Mouse (Mus musculus) c-Kit-negative CD71-positive TER-119-positive erythroid progenitor cells, embryonic 14.5 days (primary cell): ENCODE results near the gene Parp14.

ENCODE experiments used
- DNase-seq: peaks from one replicate; pipeline ENCODE4 v3.0.0-alpha.2; 2013; ENCODE audit warnings: low read depth, low spot score

Parp14 gene

DNA sequence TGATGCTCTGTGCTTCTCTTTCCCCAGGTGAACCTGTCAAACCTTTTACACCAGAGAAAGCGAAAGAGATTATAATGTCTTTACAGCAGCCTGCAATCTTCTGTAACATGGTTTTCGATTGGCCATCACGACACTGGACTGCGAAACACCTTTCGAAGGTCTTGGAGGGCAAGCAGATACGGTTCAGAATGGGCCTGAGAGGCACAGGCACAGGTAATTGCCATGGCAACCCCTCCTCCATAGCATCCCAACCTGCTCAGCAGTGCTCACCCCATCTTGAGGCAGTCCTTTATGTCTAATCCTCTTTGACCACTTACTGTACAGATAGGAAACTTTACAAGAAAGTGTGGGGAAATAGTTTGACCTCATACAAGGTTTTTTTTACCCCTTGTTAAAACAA, 84.2 kb downstream of the Parp14 start:
- no peak for DNase-seq

DNA sequence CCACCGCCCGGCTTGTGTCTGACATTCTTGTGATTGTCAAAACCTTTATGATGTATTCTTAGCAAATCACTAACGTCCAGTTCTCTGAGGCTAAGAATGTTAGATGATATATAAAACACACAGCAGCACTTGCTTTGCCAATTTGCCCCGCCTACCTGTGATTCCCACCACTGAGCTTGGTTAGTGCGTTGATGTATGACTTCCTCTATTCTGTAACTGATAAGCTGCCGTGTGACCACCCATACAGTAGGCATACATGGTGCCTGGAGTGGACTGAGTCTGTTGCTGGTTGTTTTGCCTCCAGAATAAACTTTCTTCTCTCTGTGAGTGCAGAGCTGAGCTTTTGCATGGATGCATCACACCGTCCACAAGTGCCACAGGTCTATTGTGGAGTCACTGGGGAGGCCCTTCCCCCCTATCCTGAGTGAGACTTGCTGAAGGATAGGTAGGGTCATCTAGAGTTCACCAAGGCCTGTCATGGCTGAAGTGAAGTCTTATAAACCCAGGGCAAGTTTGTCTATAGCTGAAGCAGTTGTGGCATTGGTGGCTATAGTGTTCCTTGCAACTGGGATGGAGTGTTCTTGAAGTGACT, 87.1 kb downstream of the Parp14 start:
- no peak for DNase-seq

DNA sequence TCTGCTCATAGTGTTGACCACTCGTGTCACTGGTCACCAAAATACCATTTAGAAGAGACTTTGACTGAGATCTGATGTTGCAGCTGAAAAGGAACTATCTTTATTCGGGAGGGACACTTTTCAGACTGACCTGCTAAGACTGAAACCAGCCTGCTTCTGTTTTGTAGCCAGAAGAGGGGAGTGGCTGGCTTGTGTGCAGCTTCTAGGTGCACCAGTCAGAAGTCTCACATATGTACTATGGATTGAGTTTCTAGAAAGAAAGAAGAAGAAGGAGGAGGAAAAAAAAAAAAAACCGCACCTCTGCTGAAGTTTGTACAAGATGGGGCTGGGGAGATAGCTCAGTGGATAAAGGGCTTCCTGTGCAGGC, 88.2 kb downstream of the Parp14 start:
- DNase-seq = no peak
